Mouse (Mus musculus) E14TG2a.4 (cell line): ENCODE data around the gene Emc7.

Experiments used
- H3K27me3 ChIP-seq: 2 replicates; pipeline ENCODE4 v1.6.1; 2014; ENCODE audit warnings: low read length, control low read depth; ENCODE audit not compliant: insufficient read depth
- H3K36me3 ChIP-seq: 2 replicates; pipeline ENCODE4 v1.6.1; 2014; ENCODE audit warnings: low read length, control low read depth; ENCODE audit not compliant: insufficient read depth
- H3K4me1 ChIP-seq: replicated peaks from 2 replicates; pipeline ENCODE4 v1.6.1; 2014; ENCODE audit warnings: low read depth, low read length, control low read depth
- H3K4me3 ChIP-seq: replicated peaks from 2 replicates; pipeline ENCODE4 v1.5.1; 2014; ENCODE audit warnings: mild to moderate bottlenecking, low read length
- H3K9me3 ChIP-seq: 2 replicates; pipeline ENCODE4 v1.6.1; 2014; ENCODE audit warnings: low read length, control low read depth
- CTCF ChIP-seq: conservative IDR thresholded peaks from 2 replicates; pipeline ENCODE4 v1.5.1; 2014; ENCODE audit warnings: low read length
- NANOG ChIP-seq: IDR thresholded peaks from 2 replicates; pipeline ENCODE4 v1.6.1; 2014; ENCODE audit warnings: borderline replicate concordance, low read length, mixed read lengths
- POU5F1 ChIP-seq: IDR thresholded peaks from 2 replicates; pipeline ENCODE4 v1.6.1; 2014; ENCODE audit warnings: low read length, borderline replicate concordance

Gene Emc7

GRCm38 (mm10) chr2:112470961-112471381 lies 16.2 kb downstream of the Emc7 start:
- no peak for TF ChIP-seq CTCF
- TF ChIP-seq NANOG, result no peak
- no peak for TF ChIP-seq POU5F1
- Histone ChIP-seq H3K36me3 (peaks cover 33% of the 10 kb centered on the region), H3K9me3 (no peaks in the 10 kb centered on the region), H3K4me3 (no peak overlapping the region), H3K27me3 (no peaks in the 10 kb centered on the region), H3K4me1 (no peaks in the 10 kb centered on the region)

- Histone ChIP-seq H3K4me1 (peaks cover 7% of the 10 kb centered on the region), H3K27me3 (no peaks in the 10 kb centered on the region), H3K36me3 (peaks cover 23% of the 10 kb centered on the region), H3K9me3 (no peaks in the 10 kb centered on the region), H3K4me3 (no peak overlapping the region)
- no peak for TF ChIP-seq NANOG
- TF ChIP-seq CTCF, result no peak
- TF ChIP-seq POU5F1, result no peak
Measured at GRCm38 (mm10) chr2:112472076-112472475, 17.3 kb downstream of the Emc7 start.

GRCm38 (mm10) chr2:112474997-112475724 lies 20.4 kb downstream of the Emc7 start:
- Histone ChIP-seq H3K9me3 (no peaks in the 10 kb centered on the region), H3K36me3 (no peaks in the 10 kb centered on the region), H3K4me3 (no peak overlapping the region), H3K4me1 (peaks cover 7% of the 10 kb centered on the region), H3K27me3 (no peaks in the 10 kb centered on the region)
- TF ChIP-seq POU5F1 (no peak), CTCF (no peak), NANOG (no peak)

GRCm38 (mm10) chr2:112476554-112476953 lies 21.8 kb downstream of the Emc7 start:
- peaks cover 7% of the 10 kb centered on the region for H3K4me1 ChIP-seq
- TF ChIP-seq POU5F1, result no peak
- TF ChIP-seq CTCF, result no peak
- no peak for TF ChIP-seq NANOG

GRCm38 (mm10) chr2:112480669-112481068 lies 25.9 kb downstream of the Emc7 start, which contains the start of gene Chrm5:
Gene Chrm5, minus strand, starts transcription at chr2:112480769.
- H3K36me3 ChIP-seq, result no peaks in the 10 kb centered on the region
- TF ChIP-seq CTCF, result no peak
- no peak for TF ChIP-seq NANOG
- TF ChIP-seq POU5F1, result no peak
- H3K4me1 ChIP-seq, result peaks cover 7% of the 10 kb centered on the region
- no peak within 1 kb of the TSS for H3K4me3 ChIP-seq
- H3K9me3 ChIP-seq, result no peaks in the 10 kb centered on the region
- no peaks in the 10 kb centered on the region for H3K27me3 ChIP-seq

More at GRCm38 (mm10) chr2:112476554-112476953, 21.8 kb downstream of the Emc7 start:
- Histone ChIP-seq H3K9me3 (no peaks in the 10 kb centered on the region), H3K4me3 (no peak overlapping the region), H3K36me3 (no peaks in the 10 kb centered on the region), H3K27me3 (no peaks in the 10 kb centered on the region)

GRCm38 (mm10) chr2:112481564-112481963 lies 26.8 kb downstream of the Emc7 start:
- Histone ChIP-seq H3K27me3 (0 out of 2 replicates have a peak, but pooled peaks cover 3% of the 10 kb centered on the region), H3K4me1 (peaks cover 2% of the 10 kb centered on the region; the same call in 1 of the 2 replicates), H3K9me3 (no peaks in the 10 kb centered on the region), H3K4me3 (no peak overlapping the region), H3K36me3 (no peaks in the 10 kb centered on the region)
- TF ChIP-seq NANOG, result no peak
- peak; percentile 38 for TF ChIP-seq CTCF

- no peak for TF ChIP-seq CTCF
- TF ChIP-seq POU5F1, result no peak
- TF ChIP-seq NANOG, result no peak
- no peaks in the 10 kb centered on the region for H3K36me3 ChIP-seq
- H3K4me3 ChIP-seq, result no peak overlapping the region
- no peaks in the 10 kb centered on the region for H3K4me1 ChIP-seq
- no peaks in the 10 kb centered on the region for H3K9me3 ChIP-seq
- 0 out of 2 replicates have a peak, but pooled peaks cover 3% of the 10 kb centered on the region for H3K27me3 ChIP-seq
Measured at GRCm38 (mm10) chr2:112482533-112483333, 27.9 kb downstream of the Emc7 start.

GRCm38 (mm10) chr2:112483334-112483651 lies 28.5 kb downstream of the Emc7 start:
- H3K4me1 ChIP-seq, result no peaks in the 10 kb centered on the region
- H3K4me3 ChIP-seq, result no peak overlapping the region
- no peaks in the 10 kb centered on the region for H3K9me3 ChIP-seq
- 0 out of 2 replicates have a peak, but pooled peaks cover 3% of the 10 kb centered on the region for H3K27me3 ChIP-seq
- TF ChIP-seq CTCF (no peak), NANOG (no peak), POU5F1 (no peak)
- no peaks in the 10 kb centered on the region for H3K36me3 ChIP-seq
